Mouse (Mus musculus): Measurements from ENCODE around the gene Zfp518a. TPM values are rescaled to one million over a fixed set of nuclear protein-coding genes. Genes with fewer than 3 reads are reported as not detected.

Gene Zfp518a
- 22.6 to 29.1 TPM (median 24.2 TPM) in 3 replicates for total RNA-seq (2017)

GRCm38 (mm10) chr19:40894519-40895392 lies at the start of gene Zfp518a:
TSS of gene Zfp518a (plus strand) at chr19:40894705.
- ATAC-seq (replicated peaks; ENCODE audit: insufficient number of reproducible peaks, low FRiP score, low TSS enrichment, poor library complexity, severe bottlenecking), result peak; percentile 86

- ATAC-seq (replicated peaks; ENCODE audit: insufficient number of reproducible peaks, low FRiP score, low TSS enrichment, poor library complexity, severe bottlenecking), result no peak
Observed at GRCm38 (mm10) chr19:40844731-40845130, 49.8 kb upstream of the Zfp518a start.

GRCm38 (mm10) chr19:40849391-40849790 lies 45.1 kb upstream of the Zfp518a start:
- ATAC-seq (replicated peaks; ENCODE audit: insufficient number of reproducible peaks, low FRiP score, low TSS enrichment, poor library complexity, severe bottlenecking), result no peak

GRCm38 (mm10) chr19:40859555-40859954 lies 35.0 kb upstream of the Zfp518a start:
- ATAC-seq (replicated peaks; ENCODE audit: insufficient number of reproducible peaks, low FRiP score, low TSS enrichment, poor library complexity, severe bottlenecking), result no peak

- no peak for ATAC-seq (replicated peaks; ENCODE audit: insufficient number of reproducible peaks, low FRiP score, low TSS enrichment, poor library complexity, severe bottlenecking)
Observed at GRCm38 (mm10) chr19:40868284-40868683, 26.2 kb upstream of the Zfp518a start.

- no peak for ATAC-seq (replicated peaks; ENCODE audit: insufficient number of reproducible peaks, low FRiP score, low TSS enrichment, poor library complexity, severe bottlenecking)
Observed at GRCm38 (mm10) chr19:40869425-40870105, 24.9 kb upstream of the Zfp518a start.

- ATAC-seq (replicated peaks; ENCODE audit: insufficient number of reproducible peaks, low FRiP score, low TSS enrichment, poor library complexity, severe bottlenecking), result peak; percentile 98
Observed at GRCm38 (mm10) chr19:40872955-40873665, 21.4 kb upstream of the Zfp518a start.

GRCm38 (mm10) chr19:40881700-40882099 lies 12.8 kb upstream of the Zfp518a start:
- ATAC-seq (replicated peaks; ENCODE audit: insufficient number of reproducible peaks, low FRiP score, low TSS enrichment, poor library complexity, severe bottlenecking), result no peak

GRCm38 (mm10) chr19:40888887-40889286 lies 5.6 kb upstream of the Zfp518a start:
- ATAC-seq (replicated peaks; ENCODE audit: insufficient number of reproducible peaks, low FRiP score, low TSS enrichment, poor library complexity, severe bottlenecking), result no peak

GRCm38 (mm10) chr19:40894071-40894506 lies 416 bp upstream of the Zfp518a start:
- ATAC-seq (replicated peaks; ENCODE audit: insufficient number of reproducible peaks, low FRiP score, low TSS enrichment, poor library complexity, severe bottlenecking), result no peak; the same call in 1 of the 2 replicates

GRCm38 (mm10) chr19:40895393-40895703 lies 843 bp downstream of the Zfp518a start:
- no peak for ATAC-seq (replicated peaks; ENCODE audit: insufficient number of reproducible peaks, low FRiP score, low TSS enrichment, poor library complexity, severe bottlenecking)

- no peak for ATAC-seq (replicated peaks; ENCODE audit: insufficient number of reproducible peaks, low FRiP score, low TSS enrichment, poor library complexity, severe bottlenecking)
Observed at GRCm38 (mm10) chr19:40931581-40932369, 37.3 kb downstream of the Zfp518a start.

- no peak for ATAC-seq (replicated peaks; ENCODE audit: insufficient number of reproducible peaks, low FRiP score, low TSS enrichment, poor library complexity, severe bottlenecking)
Observed at GRCm38 (mm10) chr19:40935376-40935775, 40.9 kb downstream of the Zfp518a start.

GRCm38 (mm10) chr19:40936038-40936437 lies 41.5 kb downstream of the Zfp518a start:
- ATAC-seq (replicated peaks; ENCODE audit: insufficient number of reproducible peaks, low FRiP score, low TSS enrichment, poor library complexity, severe bottlenecking), result no peak

GRCm38 (mm10) chr19:40943552-40943951 lies 49.0 kb downstream of the Zfp518a start:
- ATAC-seq (replicated peaks; ENCODE audit: insufficient number of reproducible peaks, low FRiP score, low TSS enrichment, poor library complexity, severe bottlenecking), result no peak

- no peak for ATAC-seq (replicated peaks; ENCODE audit: insufficient number of reproducible peaks, low FRiP score, low TSS enrichment, poor library complexity, severe bottlenecking)
Observed at GRCm38 (mm10) chr19:40946937-40947577, 52.6 kb downstream of the Zfp518a start.

- ATAC-seq (replicated peaks; ENCODE audit: insufficient number of reproducible peaks, low FRiP score, low TSS enrichment, poor library complexity, severe bottlenecking), result no peak
Observed at GRCm38 (mm10) chr19:40958981-40959380, 64.5 kb downstream of the Zfp518a start.

- ATAC-seq (replicated peaks; ENCODE audit: insufficient number of reproducible peaks, low FRiP score, low TSS enrichment, poor library complexity, severe bottlenecking), result peak; percentile 72
Observed at GRCm38 (mm10) chr19:40962988-40963387, 68.5 kb downstream of the Zfp518a start.

All from monocyte, adult 5-6 weeks (primary cell).